Mouse (Mus musculus) kidney, adult 2 months (tissue): ENCODE measurements at regions not wholly inside any gene's neighbourhood (a gene's known extent, or its start where the extent isn't known, plus 50 kb on each side); places are given as distances from the start of the nearest gene placed in this dataset.

ENCODE experiments used
- CTCF ChIP-seq: fragments of 200-500 bp; conservative IDR thresholded peaks from 2 replicates; pipeline ENCODE4 v1.5.1; 2011; ENCODE audit warnings: low read depth, mild to moderate bottlenecking, control low read depth, low read length, moderate library complexity, mixed read lengths; ENCODE audit not compliant: insufficient read depth, insufficient read length
- POLR2A ChIP-seq: fragments of 200-500 bp; IDR thresholded peaks from one replicate; pipeline ENCODE4 v1.6.1; 2011; ENCODE audit warnings: low read depth, low read length, control low read depth

- TF ChIP-seq POLR2A (no peak), CTCF (peak; percentile 87)
Observed at GRCm38 (mm10) chr7:82121746-82122145, 51.9 kb upstream of the Sh3gl3 start.
